Mouse (Mus musculus) T-helper 2 cell (primary cell): ENCODE results near the gene Gm17359.

Experiments used
- in situ Hi-C: fragments of 300-600 bp; cut with MboI, MseI; formaldehyde crosslinking; loops from one replicate; pipeline ENCODE4 v1.15.1; 2025; ENCODE audit warnings: high pct_unique_total_duplicates

Gm17359 gene

GRCm38 (mm10) chr3:79411666-79412065 lies 75.2 kb downstream of the Gm17359 start:
- in situ Hi-C loops = no loop called here

GRCm38 (mm10) chr3:79413492-79413891 lies 77.0 kb downstream of the Gm17359 start:
- in situ Hi-C loops = no loop called here

DNA sequence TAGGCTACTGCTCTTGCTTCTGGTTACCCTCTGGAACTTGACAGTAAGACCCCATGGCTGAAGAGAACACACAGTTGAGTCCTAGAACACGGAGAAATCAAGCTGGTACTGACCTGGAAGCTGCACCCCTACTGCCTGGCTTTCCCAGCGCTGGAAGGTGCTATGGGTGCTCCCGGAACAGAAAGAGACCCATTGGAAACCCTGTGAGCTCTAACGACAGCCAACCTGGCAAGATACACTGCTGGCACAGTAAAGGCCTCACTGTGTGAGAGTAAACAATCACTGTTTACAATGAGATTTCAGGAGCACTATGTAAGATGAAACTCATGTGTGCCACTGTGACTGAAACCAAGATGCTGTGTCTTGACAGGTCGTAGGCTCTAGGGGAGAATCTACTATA lies 78.6 kb downstream of the Gm17359 start:
- in situ Hi-C loops = no loop called here

GRCm38 (mm10) chr3:79415929-79416328 lies 79.5 kb downstream of the Gm17359 start:
- in situ Hi-C loops = no loop called here

- in situ Hi-C loops = no loop called here
Observed at GRCm38 (mm10) chr3:79416944-79417680, 80.7 kb downstream of the Gm17359 start.

DNA sequence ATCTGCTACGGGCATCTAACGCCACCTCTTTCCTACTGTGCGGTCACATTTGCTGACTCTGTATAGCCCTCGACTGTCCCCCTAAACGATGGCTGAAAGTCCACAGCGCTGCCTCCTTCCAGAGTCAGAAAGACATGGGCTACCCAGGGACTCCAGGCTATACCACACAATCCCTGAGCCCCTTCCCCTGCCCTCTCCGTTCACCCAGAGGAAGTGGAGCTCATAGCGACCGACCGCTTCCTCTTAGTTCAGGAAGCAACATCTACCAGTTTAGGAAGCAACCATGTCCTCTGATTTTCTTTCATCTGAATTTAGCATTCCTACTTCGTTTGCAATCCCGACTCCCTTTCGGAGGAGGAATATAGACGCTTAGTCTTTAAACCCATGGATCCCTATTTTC lies 82.5 kb downstream of the Gm17359 start:
- in situ Hi-C loops = no loop called here

DNA sequence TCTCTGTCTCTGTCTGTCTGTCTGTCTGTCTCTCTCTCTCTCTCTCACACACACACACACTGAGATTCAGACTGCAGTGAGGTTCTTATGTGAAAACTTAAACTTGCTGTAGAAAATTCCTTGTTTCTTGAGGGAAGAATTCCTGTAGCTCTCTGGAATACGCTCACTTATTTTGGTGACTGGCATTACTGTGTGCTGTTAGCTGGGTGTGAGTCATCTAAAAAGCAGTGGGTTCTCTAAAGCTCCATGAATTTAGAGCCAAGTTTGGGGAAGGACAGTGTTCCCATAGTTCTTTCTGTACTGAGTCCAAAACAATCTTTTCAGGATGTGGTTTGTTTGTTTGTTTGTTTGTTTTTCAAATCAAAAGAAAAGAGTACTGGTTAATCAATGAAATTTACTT lies 89.0 kb downstream of the Gm17359 start:
- in situ Hi-C loops = no loop called here

GRCm38 (mm10) chr3:79433593-79433992 lies 97.1 kb downstream of the Gm17359 start:
- in situ Hi-C loops = loop anchor here (10.0 kb wide), 1 partner anchor 229 kb away; no protein-coding TSS in a partner anchor

DNA sequence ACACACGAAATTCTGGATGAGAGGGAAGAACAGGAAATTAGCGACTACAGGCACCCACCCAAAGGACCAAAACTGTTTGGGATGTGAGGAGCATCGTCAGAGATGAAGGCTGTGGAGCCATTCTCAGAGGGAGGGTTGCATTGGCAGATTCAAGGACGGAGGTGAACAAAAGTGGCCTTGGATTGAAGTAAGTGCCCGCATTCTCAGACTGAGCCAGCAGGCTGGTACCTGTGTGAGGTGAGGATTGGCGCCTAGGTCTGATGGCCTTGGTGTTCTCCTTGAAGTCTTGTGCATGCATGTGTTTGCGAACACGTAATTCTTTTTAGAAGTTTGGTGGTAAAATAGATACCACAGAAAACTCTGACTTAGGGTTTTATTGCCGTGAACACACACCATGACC lies 98.0 kb downstream of the Gm17359 start:
- in situ Hi-C loops = loop anchor here (10.0 kb wide), 1 partner anchor 230 kb away; no protein-coding TSS in a partner anchor

DNA sequence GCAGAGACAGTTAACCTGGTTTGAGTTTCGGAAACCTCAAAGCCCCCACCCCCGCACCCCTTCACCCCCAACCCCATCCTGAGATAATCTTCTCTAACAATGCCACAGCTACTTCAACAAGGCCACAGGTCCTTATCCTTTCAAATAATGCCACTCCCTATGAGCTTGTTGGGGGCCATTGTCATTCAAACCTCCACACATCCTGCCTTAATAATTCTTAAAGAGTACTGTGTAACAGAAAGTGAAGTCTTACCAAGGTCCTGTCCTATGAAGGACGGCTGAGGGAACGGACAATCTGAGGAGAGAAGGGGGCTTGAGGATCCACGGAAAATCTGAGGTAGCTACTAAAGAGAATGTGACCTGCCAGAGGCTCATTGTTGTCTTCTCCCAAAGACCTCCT lies 98.5 kb downstream of the Gm17359 start:
- in situ Hi-C loops = loop anchor here (10.0 kb wide), 1 partner anchor 230 kb away; no protein-coding TSS in a partner anchor

DNA sequence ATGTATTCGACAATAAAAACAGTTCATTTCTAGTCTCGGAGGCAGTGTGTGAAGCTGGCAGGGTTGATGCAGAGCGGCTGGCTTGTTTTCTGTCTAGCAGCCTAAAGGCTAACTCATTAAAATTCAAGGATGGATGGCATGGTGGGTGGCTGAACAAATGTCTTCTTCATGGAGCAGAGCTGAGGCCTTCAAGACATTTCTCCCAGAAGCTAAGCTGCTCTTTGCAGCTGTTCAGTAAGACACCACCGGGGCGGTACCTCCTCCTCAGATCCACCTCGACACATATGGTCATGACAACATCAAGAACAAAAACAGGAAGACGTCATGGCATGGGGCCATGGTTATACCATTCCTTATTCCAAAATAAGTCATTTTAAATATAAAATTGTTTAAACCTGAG lies 99.7 kb downstream of the Gm17359 start:
- in situ Hi-C loops = loop anchor here (10.0 kb wide), 1 partner anchor 231 kb away; no protein-coding TSS in a partner anchor

DNA sequence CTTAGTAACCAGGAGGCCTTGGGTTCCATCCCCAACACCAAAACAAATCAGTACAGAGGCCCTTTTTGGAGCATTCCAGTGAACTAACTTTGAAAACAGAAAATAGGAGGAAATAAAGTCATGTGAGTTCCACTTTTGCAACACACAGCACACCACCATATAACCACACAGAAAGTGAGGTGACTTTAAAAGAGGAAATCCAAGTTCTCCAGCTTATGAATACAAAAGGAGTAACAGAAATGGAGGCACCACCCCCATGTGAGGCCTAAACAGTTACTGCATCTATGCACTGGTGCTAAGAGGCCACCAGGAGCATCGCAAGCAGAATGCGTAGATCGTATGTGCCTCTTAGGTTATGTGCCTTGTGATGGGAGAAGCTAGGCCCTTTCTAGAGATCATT lies 101.8 kb downstream of the Gm17359 start:
- in situ Hi-C loops = loop anchor here (10.0 kb wide), 1 partner anchor 233 kb away; no protein-coding TSS in a partner anchor

DNA sequence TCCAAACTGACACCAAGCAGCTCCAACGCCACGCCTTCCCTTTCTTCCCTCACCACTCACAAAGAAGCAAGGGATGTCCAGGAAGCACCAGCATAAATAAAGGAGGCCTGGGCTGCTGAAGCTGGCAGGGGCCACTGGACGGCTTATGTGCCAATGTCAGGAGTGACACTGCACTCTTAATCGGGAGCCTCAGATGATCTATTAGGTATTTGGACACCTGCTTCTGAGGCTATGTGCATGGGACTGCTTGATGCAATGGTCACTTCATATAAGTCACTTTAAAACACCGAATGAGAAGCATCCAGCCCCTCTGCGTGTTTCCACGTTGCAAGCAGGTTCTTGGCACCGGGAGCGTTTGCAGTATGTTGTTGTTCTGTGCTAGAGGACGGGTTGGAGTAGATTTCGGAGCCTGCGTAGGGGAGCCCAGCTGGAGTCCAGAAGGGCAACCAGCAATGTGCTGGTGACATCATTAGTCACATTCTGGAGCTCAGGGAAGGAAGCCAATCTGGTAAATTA lies 104.6 kb downstream of the Gm17359 start:
- in situ Hi-C loops = loop anchor here (10.0 kb wide), 1 partner anchor 144 kb away; no protein-coding TSS in a partner anchor

GRCm38 (mm10) chr3:79443850-79444249 lies 107.4 kb downstream of the Gm17359 start:
- in situ Hi-C loops = loop anchor here (10.0 kb wide), 1 partner anchor 141 kb away; no protein-coding TSS in a partner anchor

- in situ Hi-C loops = loop anchor here (10.0 kb wide), 1 partner anchor 140 kb away; no protein-coding TSS in a partner anchor
Observed at GRCm38 (mm10) chr3:79445041-79445440, 108.6 kb downstream of the Gm17359 start.

- in situ Hi-C loops = loop anchor here (10.0 kb wide), 1 partner anchor 139 kb away; no protein-coding TSS in a partner anchor
Observed at GRCm38 (mm10) chr3:79446124-79446523, 109.7 kb downstream of the Gm17359 start.

DNA sequence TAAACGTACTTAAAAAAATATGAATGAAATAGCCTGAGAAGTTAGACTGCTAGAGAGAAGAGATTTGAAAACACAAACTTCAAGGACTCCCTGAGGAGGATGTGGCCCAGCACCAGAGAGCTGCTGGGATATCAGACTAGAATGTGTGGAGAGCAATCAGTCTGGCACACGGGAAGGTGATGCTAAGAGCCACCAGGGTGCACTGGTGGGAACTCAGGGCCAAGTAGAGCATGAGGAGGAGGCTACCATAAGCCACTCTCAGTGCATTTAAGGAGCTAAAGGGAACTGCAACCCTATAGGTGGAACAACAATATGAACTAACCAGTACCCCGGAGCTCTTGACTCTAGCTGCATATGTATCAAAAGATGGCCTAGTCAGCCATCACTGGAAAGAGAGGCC lies 110.2 kb downstream of the Gm17359 start:
- in situ Hi-C loops = loop anchor here (10.0 kb wide), 1 partner anchor 138 kb away; no protein-coding TSS in a partner anchor

GRCm38 (mm10) chr3:79448421-79448820 lies 112.0 kb downstream of the Gm17359 start:
- in situ Hi-C loops = loop anchor here (10.0 kb wide), 1 partner anchor 136 kb away; no protein-coding TSS in a partner anchor

DNA sequence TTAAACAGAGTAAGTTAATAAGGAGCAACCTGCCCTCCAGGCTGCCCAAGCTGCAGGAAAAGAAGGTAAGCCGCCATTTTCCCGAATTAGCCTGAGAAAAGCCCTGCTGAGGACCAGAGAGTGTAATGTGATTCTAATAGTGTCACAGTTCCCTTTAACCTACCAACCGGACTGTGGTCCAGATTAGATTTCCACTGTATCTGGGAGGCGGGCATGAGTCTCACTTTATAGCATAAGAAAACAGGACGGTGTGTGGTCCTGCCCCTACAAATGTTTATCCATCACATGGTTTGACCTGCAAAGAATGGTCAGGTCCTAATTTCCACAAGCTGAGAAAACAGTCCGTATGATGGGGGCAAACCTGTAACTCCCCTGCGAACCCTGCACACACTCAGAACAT lies 112.9 kb downstream of the Gm17359 start:
- in situ Hi-C loops = loop anchor here (10.0 kb wide), 1 partner anchor 135 kb away; no protein-coding TSS in a partner anchor

- in situ Hi-C loops = no loop called here
Observed at GRCm38 (mm10) chr3:79452696-79453263, 116.3 kb downstream of the Gm17359 start.

DNA sequence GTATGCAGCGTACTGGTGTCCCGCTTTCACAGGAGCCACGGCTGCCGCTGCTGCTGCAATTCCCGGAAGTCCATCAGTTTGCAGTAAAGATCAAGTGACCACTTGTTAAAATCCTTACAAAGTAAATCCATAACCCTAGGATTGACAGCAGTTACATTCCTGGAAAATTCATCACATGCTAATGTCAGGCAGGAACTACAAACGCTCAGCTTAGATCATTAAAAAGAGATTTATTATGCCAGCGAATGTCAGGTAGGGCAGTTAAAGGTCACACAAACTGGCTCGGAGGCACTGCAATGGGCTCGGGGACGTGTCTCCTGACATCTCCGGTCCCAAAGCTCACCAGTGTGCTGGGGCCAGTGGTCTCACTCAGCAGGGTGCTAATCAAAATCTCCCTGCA lies 119.3 kb downstream of the Gm17359 start:
- in situ Hi-C loops = no loop called here

GRCm38 (mm10) chr3:79458651-79459275 lies 122.3 kb downstream of the Gm17359 start:
- in situ Hi-C loops = no loop called here
